Mouse (Mus musculus): ENCODE measurements around the gene Olfr201. TPM values are rescaled to one million over a fixed set of nuclear protein-coding genes. Genes with fewer than 3 reads are reported as not detected.
"Not testable (repeated sequence)": the region's sequence is repeated elsewhere in the genome, so short reads cannot be mapped to it uniquely, and the experiment has no call there.

The Olfr201 gene
- polyA plus RNA-seq, 1 experiment from 2014 or later = not detected

GRCm38 (mm10) chr16:59219667-59220066 is 52.8 kb downstream of the Olfr201 start, which contains the start of gene Olfr199:
Gene Olfr199, minus strand, starts transcription at chr16:59219767.
- WGBS = 88% methylated on average over 1 of the region's 1 CpGs
- H3K27ac ChIP-seq (replicated peaks; ENCODE audit: low read depth, low read length); DNase-seq (ENCODE audit: low spot score); H3K9me3 ChIP-seq (ENCODE audit: control insufficient read depth, low read length); ATAC-seq (ENCODE audit: insufficient number of reproducible peaks, low FRiP score, low TSS enrichment, low read depth); H3K4me1 ChIP-seq (ENCODE audit: control insufficient read depth, insufficient read depth, low read length); H3K27me3 ChIP-seq (ENCODE audit: control insufficient read depth, insufficient read depth, low read length); H3K4me3 ChIP-seq (ENCODE audit: low read depth, low read length); H3K36me3 ChIP-seq (ENCODE audit: control insufficient read depth, insufficient read depth, low read length); H3K9ac ChIP-seq (ENCODE audit: low read length); H3K4me2 ChIP-seq (ENCODE audit: low read depth, severe bottlenecking): not testable (repeated sequence)

- H3K9ac ChIP-seq (ENCODE audit: low read length); H3K27me3 ChIP-seq (ENCODE audit: control insufficient read depth, insufficient read depth, low read length); H3K9me3 ChIP-seq (ENCODE audit: control insufficient read depth, low read length); DNase-seq (ENCODE audit: low spot score); ATAC-seq (ENCODE audit: insufficient number of reproducible peaks, low FRiP score, low TSS enrichment, low read depth); H3K4me2 ChIP-seq (ENCODE audit: low read depth, severe bottlenecking); H3K4me1 ChIP-seq (ENCODE audit: control insufficient read depth, insufficient read depth, low read length); H3K4me3 ChIP-seq (ENCODE audit: low read depth, low read length); H3K36me3 ChIP-seq (ENCODE audit: control insufficient read depth, insufficient read depth, low read length); H3K27ac ChIP-seq (replicated peaks; ENCODE audit: low read depth, low read length): not testable (repeated sequence)
- WGBS = 88% methylated on average over 3 of the region's 3 CpGs
Observed at GRCm38 (mm10) chr16:59217861-59218260, 54.6 kb downstream of the Olfr201 start.

Other genes with a start within 250 kb of the Olfr201 start
- not detected in 2 replicates for gene Olfr186, start 242.3 kb downstream of the Olfr201 start, polyA plus RNA-seq (2014; fragmentation: Nextera tagmentation; extraction: Ambion mirVana)
- not detected in 2 replicates for gene Olfr187, start 232.9 kb downstream of the Olfr201 start, polyA plus RNA-seq (2014; fragmentation: Nextera tagmentation; extraction: Ambion mirVana)
- not detected in 2 replicates for gene Olfr190, start 194.6 kb downstream of the Olfr201 start, polyA plus RNA-seq (2014; fragmentation: Nextera tagmentation; extraction: Ambion mirVana)
- not detected in 2 replicates for gene Olfr191, start 182.8 kb downstream of the Olfr201 start, polyA plus RNA-seq (2014; fragmentation: Nextera tagmentation; extraction: Ambion mirVana)
- gene Olfr193, start 160.8 kb downstream of the Olfr201 start, polyA plus RNA-seq (2014; fragmentation: Nextera tagmentation; extraction: Ambion mirVana) = not detected in 2 replicates
- not detected in 2 replicates for gene Olfr194, start 151.6 kb downstream of the Olfr201 start, polyA plus RNA-seq (2014; fragmentation: Nextera tagmentation; extraction: Ambion mirVana)
- gene Olfr195, start 125.6 kb downstream of the Olfr201 start, polyA plus RNA-seq (2014; fragmentation: Nextera tagmentation; extraction: Ambion mirVana) = not detected in 2 replicates
- gene Olfr196, start 102.2 kb downstream of the Olfr201 start, polyA plus RNA-seq (2014; fragmentation: Nextera tagmentation; extraction: Ambion mirVana) = not detected in 2 replicates
- gene Olfr198, start 69.1 kb downstream of the Olfr201 start, polyA plus RNA-seq (2014; fragmentation: Nextera tagmentation; extraction: Ambion mirVana) = not detected in 2 replicates
- not detected in 2 replicates for gene Olfr199, start 52.9 kb downstream of the Olfr201 start, polyA plus RNA-seq (2014; fragmentation: Nextera tagmentation; extraction: Ambion mirVana)
- not detected in 2 replicates for gene Olfr202, start 14.2 kb upstream of the Olfr201 start, polyA plus RNA-seq (2014; fragmentation: Nextera tagmentation; extraction: Ambion mirVana)
- not detected in 2 replicates for gene Olfr203, start 26.2 kb upstream of the Olfr201 start, polyA plus RNA-seq (2014; fragmentation: Nextera tagmentation; extraction: Ambion mirVana)
- not detected in 2 replicates for gene Olfr204, start 45.6 kb upstream of the Olfr201 start, polyA plus RNA-seq (2014; fragmentation: Nextera tagmentation; extraction: Ambion mirVana)
- not detected in 2 replicates for gene Olfr205, start 58.5 kb upstream of the Olfr201 start, polyA plus RNA-seq (2014; fragmentation: Nextera tagmentation; extraction: Ambion mirVana)
- not detected in 2 replicates for gene Olfr206, start 76.6 kb upstream of the Olfr201 start, polyA plus RNA-seq (2014; fragmentation: Nextera tagmentation; extraction: Ambion mirVana)
- not detected in 2 replicates for gene Olfr209, start 91.4 kb upstream of the Olfr201 start, polyA plus RNA-seq (2014; fragmentation: Nextera tagmentation; extraction: Ambion mirVana)
- 0.07 and 0.12 TPM in 2 replicates for gene Gabrr3, start 134.7 kb upstream of the Olfr201 start, polyA plus RNA-seq (2014; fragmentation: Nextera tagmentation; extraction: Ambion mirVana)
- 31.2 and 34.9 TPM in 2 replicates for gene Riox2, start 199.1 kb upstream of the Olfr201 start, polyA plus RNA-seq (2014; fragmentation: Nextera tagmentation; extraction: Ambion mirVana)